Mouse (Mus musculus) liver, embryonic 11.5 days (tissue): Measurements from ENCODE around the gene Hid1. TPM values are rescaled to one million over a fixed set of nuclear protein-coding genes. Genes with fewer than 3 reads are reported as not detected.

Source experiments
- ATAC-seq: fragments of 200-750 bp; cut with Nextera tagmentation; replicated peaks from 2 replicates; pipeline ENCODE4 v1.8.0; 2017; ENCODE audit warnings: moderate number of reproducible peaks, mild to moderate bottlenecking, moderate TSS enrichment, moderate library complexity; ENCODE audit not compliant: low FRiP score
- DNase-seq: peaks from one replicate; pipeline ENCODE4 v3.0.0-alpha.2; 2017; ENCODE audit warnings: low spot score
- H3K27ac ChIP-seq: fragments of 300-500 bp; sonication (generic); 2 replicates; pipeline ENCODE4 v1.5.1; 2014; ENCODE audit warnings: mild to moderate bottlenecking, low read depth, low read length, control low read depth
- H3K27me3 ChIP-seq: fragments of 300-500 bp; sonication (generic); replicated peaks from 2 replicates; pipeline ENCODE4 v1.6.1; 2014; ENCODE audit warnings: low read length, mixed read lengths; ENCODE audit not compliant: control insufficient read depth, insufficient read depth
- H3K36me3 ChIP-seq: fragments of 300-500 bp; sonication (generic); 2 replicates; pipeline ENCODE4 v1.6.1; 2014; ENCODE audit warnings: mild to moderate bottlenecking, low read length, moderate library complexity, mixed read lengths; ENCODE audit not compliant: control insufficient read depth, insufficient read depth
- H3K4me1 ChIP-seq: fragments of 300-500 bp; sonication (generic); replicated peaks from 2 replicates; pipeline ENCODE4 v1.6.1; 2014; ENCODE audit warnings: low read length, mixed read lengths; ENCODE audit not compliant: control insufficient read depth, insufficient read depth
- H3K4me2 ChIP-seq: fragments of 300-500 bp; sonication (generic); 2 replicates; pipeline ENCODE4 v1.6.1; 2014; ENCODE audit warnings: mild to moderate bottlenecking, control low read depth, moderate library complexity
- H3K4me3 ChIP-seq: fragments of 300-500 bp; sonication (generic); 2 replicates; pipeline ENCODE4 v1.5.1; 2014; ENCODE audit warnings: low read depth, low read length, control low read depth
- H3K9ac ChIP-seq: fragments of 300-500 bp; sonication (generic); 2 replicates; pipeline ENCODE4 v1.6.1; 2014; ENCODE audit warnings: low read depth, low read length, control low read depth
- H3K9me3 ChIP-seq: fragments of 300-500 bp; sonication (generic); 2 replicates; pipeline ENCODE4 v1.6.1; 2016; ENCODE audit warnings: low read length, inconsistent platforms, mixed read lengths; ENCODE audit not compliant: control insufficient read depth
- WGBS: fragments of 180-500 bp; shearing (Covaris S2); extraction: QIAGEN DNeasy Blood & Tissue Kit; methylation state at CpG from one replicate; pipeline ENCODE4 v1.1.7; 2014; 5-methylcytosine and 5-hydroxymethylcytosine counted together
- polyA plus RNA-seq: library from polyadenylated mRNA; unstranded; fragments of >200 nt; fragmentation: Nextera tagmentation; extraction: Ambion mirVana; gene quantifications from 2 replicates; pipeline ENCODE4 v1.2.1, GENCODE M21; 2014

Hid1 gene
- polyA plus RNA-seq, 1 experiment from 2014 or later = 2.2 TPM

GRCm38 (mm10) chr11:115337350-115337749 is 30.2 kb downstream of the Hid1 start:
- ATAC-seq (no peak), DNase-seq (no peak)
- H3K27ac ChIP-seq = no peak overlapping the region
- no peak overlapping the region for H3K4me3 ChIP-seq
- H3K4me2 ChIP-seq = no peak overlapping the region
- H3K36me3 ChIP-seq = no peaks in the 10 kb centered on the region
- H3K9me3 ChIP-seq = no peaks in the 10 kb centered on the region
- no peak overlapping the region for H3K9ac ChIP-seq
- no peaks in the 10 kb centered on the region for H3K4me1 ChIP-seq
- WGBS = 40% methylated on average over 3 of the region's 3 CpGs
- H3K27me3 ChIP-seq = peaks cover 63% of the 10 kb centered on the region

- Histone ChIP-seq H3K27me3 (peaks cover 70% of the 10 kb centered on the region), H3K4me2 (no peak overlapping the region), H3K27ac (no peak overlapping the region), H3K9me3 (no peaks in the 10 kb centered on the region), H3K9ac (no peak overlapping the region), H3K4me1 (no peaks in the 10 kb centered on the region), H3K4me3 (no peak overlapping the region), H3K36me3 (no peaks in the 10 kb centered on the region)
- ATAC-seq (no peak), DNase-seq (no peak)
- WGBS = 16% methylated on average over 6 of the region's 6 CpGs
These were observed 31.4 kb downstream of the Hid1 start for GRCm38 (mm10) chr11:115336115-115336514.

GRCm38 (mm10) chr11:115335223-115335622 is 32.3 kb downstream of the Hid1 start:
- 58% methylated on average over 12 of the region's 12 CpGs for WGBS
- Histone ChIP-seq H3K36me3 (no peaks in the 10 kb centered on the region), H3K4me1 (no peaks in the 10 kb centered on the region), H3K4me2 (no peak overlapping the region), H3K4me3 (no peak overlapping the region), H3K9me3 (no peaks in the 10 kb centered on the region), H3K27ac (no peak overlapping the region), H3K27me3 (peaks cover 70% of the 10 kb centered on the region), H3K9ac (no peak overlapping the region)
- ATAC-seq = no peak
- DNase-seq = no peak

- no peak within 1 kb of the TSS for H3K27ac ChIP-seq
- no peak within 1 kb of the TSS for H3K9ac ChIP-seq
- H3K4me2 ChIP-seq = peak within 1 kb of the TSS; percentile 33; the same call in 1 of the 2 replicates
- no peak for DNase-seq
- no peaks in the 10 kb centered on the region for H3K4me1 ChIP-seq
- no peaks in the 10 kb centered on the region for H3K36me3 ChIP-seq
- 0 out of 2 replicates have a peak within 1 kb of the TSS, but pooled peaks have one; percentile 17 for H3K4me3 ChIP-seq
- H3K9me3 ChIP-seq = no peaks in the 10 kb centered on the region
- H3K27me3 ChIP-seq = peaks cover 69% of the 10 kb centered on the region
- no peak for ATAC-seq
- 6% methylated on average over 29 of the region's 29 CpGs for WGBS
These were observed 33.0 kb downstream of the Hid1 start, which contains the start of gene Otop3 for GRCm38 (mm10) chr11:115334531-115334930. Gene Otop3 (plus strand): TSS chr11:115334731.

- H3K4me2 ChIP-seq = no peak overlapping the region
- WGBS = 63% methylated on average over 15 of the region's 15 CpGs
- peaks cover 65% of the 10 kb centered on the region for H3K27me3 ChIP-seq
- H3K36me3 ChIP-seq = no peaks in the 10 kb centered on the region
- no peak overlapping the region for H3K27ac ChIP-seq
- H3K4me3 ChIP-seq = no peak overlapping the region
- no peaks in the 10 kb centered on the region for H3K4me1 ChIP-seq
- no peaks in the 10 kb centered on the region for H3K9me3 ChIP-seq
- no peak overlapping the region for H3K9ac ChIP-seq
- ATAC-seq = no peak
- no peak for DNase-seq
These were observed 38.2 kb downstream of the Hid1 start for GRCm38 (mm10) chr11:115329339-115329738.

GRCm38 (mm10) chr11:115326730-115327129 is 40.8 kb downstream of the Hid1 start:
- Histone ChIP-seq H3K4me1 (no peaks in the 10 kb centered on the region; the same call in 1 of the 2 replicates), H3K4me3 (no peak overlapping the region), H3K36me3 (no peaks in the 10 kb centered on the region), H3K27ac (no peak overlapping the region), H3K4me2 (no peak overlapping the region), H3K9ac (no peak overlapping the region), H3K9me3 (no peaks in the 10 kb centered on the region), H3K27me3 (peaks cover 66% of the 10 kb centered on the region)
- ATAC-seq (no peak), DNase-seq (no peak)
- WGBS = 68% methylated on average over 7 of the region's 7 CpGs

GRCm38 (mm10) chr11:115323354-115323753 is 44.2 kb downstream of the Hid1 start:
- Histone ChIP-seq H3K4me3 (no peak overlapping the region), H3K9ac (no peak overlapping the region), H3K27me3 (peaks cover 79% of the 10 kb centered on the region), H3K9me3 (no peaks in the 10 kb centered on the region), H3K4me2 (no peak overlapping the region), H3K27ac (no peak overlapping the region), H3K36me3 (no peaks in the 10 kb centered on the region), H3K4me1 (peaks cover 8% of the 10 kb centered on the region)
- ATAC-seq = no peak
- no peak for DNase-seq
- WGBS = 18% methylated on average over 32 of the region's 32 CpGs

- DNase-seq (peak; percentile 77), ATAC-seq (no peak)
- Histone ChIP-seq H3K4me1 (peaks cover 10% of the 10 kb centered on the region), H3K9ac (no peak within 1 kb of the TSS), H3K36me3 (no peaks in the 10 kb centered on the region), H3K4me3 (peak within 1 kb of the TSS; percentile 24), H3K27me3 (peaks cover 88% of the 10 kb centered on the region), H3K4me2 (peak within 1 kb of the TSS; percentile 47), H3K27ac (no peak within 1 kb of the TSS), H3K9me3 (no peaks in the 10 kb centered on the region)
- 5% methylated on average over 32 of the region's 35 CpGs for WGBS
These were observed 45.5 kb downstream of the Hid1 start, which contains the start of gene Ush1g for GRCm38 (mm10) chr11:115321906-115322693. Gene Ush1g (minus strand): TSS chr11:115322041.
